Mouse (Mus musculus) kidney, adult 9 months (tissue): Measurements from ENCODE around the gene Uts2r.

Experiments used
- DNase-seq: peaks from one replicate; pipeline ENCODE4 v3.0.0; 2022

Uts2r gene

GRCm38 (mm10) chr11:121173203-121173602 lies 13.1 kb downstream of the Uts2r start:
- DNase-seq = no peak

- no peak for DNase-seq
These were observed 14.2 kb downstream of the Uts2r start for GRCm38 (mm10) chr11:121174234-121174633.

DNA sequence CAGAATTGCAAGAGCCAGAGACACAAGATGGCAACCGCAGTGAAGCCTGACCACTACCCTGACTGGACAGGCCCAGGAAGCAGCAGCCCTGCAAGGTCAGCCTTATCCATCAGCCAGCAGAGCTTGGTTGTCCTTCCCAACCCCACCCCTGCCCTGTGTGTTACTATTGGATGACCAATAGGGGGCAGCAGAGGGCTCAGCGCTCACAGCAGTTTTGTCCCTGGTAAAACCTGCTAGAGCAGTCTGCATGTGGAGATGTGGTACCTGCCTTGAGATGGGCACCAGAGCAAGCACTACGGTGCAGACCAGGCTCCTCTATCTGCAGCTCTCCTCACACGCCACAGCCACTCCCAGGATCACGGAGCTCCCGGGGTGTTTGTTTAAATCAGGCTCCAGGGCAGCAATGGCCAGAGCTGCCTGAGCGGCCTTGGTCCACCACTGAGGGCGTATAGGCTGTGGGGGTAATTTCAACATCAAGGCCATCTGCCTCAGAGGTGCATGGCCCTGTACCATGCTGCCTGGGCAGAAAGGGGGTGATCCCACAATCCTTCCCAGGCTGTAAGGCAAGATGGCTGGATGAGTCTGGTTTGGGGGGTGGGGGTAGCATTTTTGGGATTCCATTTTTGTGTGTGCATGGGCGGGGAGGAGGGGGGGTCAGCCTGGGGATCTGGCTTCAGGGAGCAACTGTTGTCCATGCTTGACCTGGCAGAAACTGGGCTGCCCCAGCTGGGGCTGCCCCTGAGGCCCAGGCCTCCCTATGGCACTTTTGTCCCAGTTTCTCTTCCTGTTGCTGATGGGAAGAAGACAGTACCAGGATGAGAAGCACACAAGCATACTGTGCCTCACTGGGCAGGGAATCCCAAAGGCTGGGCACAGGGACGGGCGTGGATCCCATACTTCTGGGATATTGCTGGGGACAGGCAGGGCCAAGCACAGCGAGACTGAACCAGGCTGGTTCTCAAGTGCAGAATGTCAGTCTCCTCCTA lies 16.5 kb downstream of the Uts2r start:
- DNase-seq = peak; percentile 53

DNA sequence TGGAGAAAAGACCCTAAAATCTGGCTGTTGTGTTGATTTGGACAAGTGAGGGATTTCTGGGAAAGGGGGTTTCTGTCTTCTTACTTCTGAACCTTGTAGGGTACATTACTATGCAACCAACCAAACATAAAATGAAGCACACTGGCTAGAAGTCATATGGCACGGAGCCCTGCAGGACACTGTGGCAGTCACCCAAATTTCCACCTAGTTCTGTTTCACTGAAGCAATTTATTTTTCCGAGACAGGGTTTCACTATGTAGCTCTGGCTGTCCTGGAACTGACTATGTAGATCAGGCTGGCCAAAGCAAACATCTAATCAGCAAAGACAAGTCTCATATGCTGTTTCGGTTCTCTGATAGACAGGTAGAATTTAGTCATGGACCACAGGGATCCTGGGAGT lies 29.6 kb downstream of the Uts2r start:
- peak; percentile 69 for DNase-seq

DNA sequence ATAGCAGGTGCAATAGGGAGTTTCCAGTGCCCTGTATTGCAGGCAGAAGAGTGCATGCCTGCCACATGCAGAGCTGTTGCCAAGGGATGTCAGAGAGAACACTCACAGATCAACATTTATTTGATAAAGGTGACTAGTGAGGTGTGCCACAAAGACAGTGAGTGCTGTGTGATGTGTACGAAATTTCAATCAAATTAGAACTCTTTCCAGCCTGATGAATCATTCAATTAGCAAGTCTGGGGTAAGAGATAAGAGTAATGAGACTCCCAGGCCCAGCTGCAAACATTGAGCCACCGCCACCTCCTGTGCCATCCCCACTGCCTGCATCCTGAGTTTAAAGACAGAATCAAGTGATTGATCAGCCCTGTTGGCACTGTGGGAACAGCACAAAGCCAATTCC lies 32.7 kb downstream of the Uts2r start:
- DNase-seq = no peak

- no peak for DNase-seq
These were observed 33.3 kb downstream of the Uts2r start for GRCm38 (mm10) chr11:121193415-121193814.

DNA sequence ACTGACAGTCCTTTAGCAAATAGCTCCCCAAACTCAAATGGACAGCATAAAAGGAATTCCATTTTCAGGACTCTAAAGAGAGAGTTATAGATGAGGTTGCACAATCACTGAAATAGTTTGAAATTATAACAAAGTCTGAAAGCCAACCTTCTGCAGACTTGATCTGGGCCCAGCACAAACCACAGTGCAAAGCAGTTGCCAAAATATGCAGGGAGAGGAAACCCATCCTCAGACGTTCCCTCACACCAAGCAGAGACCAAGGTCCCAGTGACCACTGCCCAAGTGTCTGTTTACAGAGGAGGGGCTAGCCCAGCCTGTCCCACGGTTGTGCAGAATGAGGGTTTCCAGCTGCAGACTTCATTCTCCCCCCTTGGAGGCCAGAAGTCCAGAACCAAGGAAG lies 38.6 kb downstream of the Uts2r start:
- no peak for DNase-seq

DNA sequence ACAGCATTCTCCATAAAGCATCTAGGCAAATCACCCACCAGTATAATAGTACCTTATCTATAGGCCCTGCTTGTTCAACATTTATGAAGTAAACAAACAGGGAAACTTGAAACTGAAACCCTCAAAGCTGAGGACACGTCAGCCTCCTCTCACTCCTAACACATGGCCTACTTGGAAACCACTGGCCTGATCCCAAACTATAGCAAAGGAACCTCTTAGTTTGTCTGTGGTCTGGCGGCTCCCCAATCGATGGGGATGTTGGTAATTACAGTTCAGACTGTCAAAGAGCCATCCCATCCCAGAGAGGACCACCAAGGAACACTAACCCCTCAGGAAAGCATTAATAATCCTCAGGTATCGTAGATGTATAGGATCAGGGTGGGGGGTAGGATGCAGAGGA lies 39.8 kb downstream of the Uts2r start:
- DNase-seq = no peak

DNA sequence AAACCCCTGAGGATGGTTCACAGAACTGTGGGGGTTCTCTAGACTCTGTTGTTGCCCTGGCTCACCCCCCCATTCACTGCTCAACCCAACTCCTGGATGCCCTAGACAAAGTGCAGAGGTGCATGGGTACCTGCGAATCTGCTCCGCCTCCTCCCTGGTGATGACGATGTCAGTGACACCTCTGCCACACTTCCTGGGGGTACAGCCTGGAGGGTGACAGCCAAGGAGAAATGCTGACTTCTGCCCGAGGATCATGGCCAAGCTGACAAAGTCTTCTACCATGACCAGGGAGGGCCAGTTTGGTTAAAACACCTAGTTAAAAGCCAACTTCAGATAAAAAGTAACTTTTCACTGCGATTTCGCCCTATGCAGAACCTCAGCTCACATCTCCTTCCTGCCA lies 40.7 kb downstream of the Uts2r start:
- DNase-seq = peak; percentile 81

GRCm38 (mm10) chr11:121201436-121202198 lies 41.5 kb downstream of the Uts2r start:
- DNase-seq = peak; percentile 81

- no peak for DNase-seq
These were observed 43.7 kb downstream of the Uts2r start for GRCm38 (mm10) chr11:121203859-121204160.

DNA sequence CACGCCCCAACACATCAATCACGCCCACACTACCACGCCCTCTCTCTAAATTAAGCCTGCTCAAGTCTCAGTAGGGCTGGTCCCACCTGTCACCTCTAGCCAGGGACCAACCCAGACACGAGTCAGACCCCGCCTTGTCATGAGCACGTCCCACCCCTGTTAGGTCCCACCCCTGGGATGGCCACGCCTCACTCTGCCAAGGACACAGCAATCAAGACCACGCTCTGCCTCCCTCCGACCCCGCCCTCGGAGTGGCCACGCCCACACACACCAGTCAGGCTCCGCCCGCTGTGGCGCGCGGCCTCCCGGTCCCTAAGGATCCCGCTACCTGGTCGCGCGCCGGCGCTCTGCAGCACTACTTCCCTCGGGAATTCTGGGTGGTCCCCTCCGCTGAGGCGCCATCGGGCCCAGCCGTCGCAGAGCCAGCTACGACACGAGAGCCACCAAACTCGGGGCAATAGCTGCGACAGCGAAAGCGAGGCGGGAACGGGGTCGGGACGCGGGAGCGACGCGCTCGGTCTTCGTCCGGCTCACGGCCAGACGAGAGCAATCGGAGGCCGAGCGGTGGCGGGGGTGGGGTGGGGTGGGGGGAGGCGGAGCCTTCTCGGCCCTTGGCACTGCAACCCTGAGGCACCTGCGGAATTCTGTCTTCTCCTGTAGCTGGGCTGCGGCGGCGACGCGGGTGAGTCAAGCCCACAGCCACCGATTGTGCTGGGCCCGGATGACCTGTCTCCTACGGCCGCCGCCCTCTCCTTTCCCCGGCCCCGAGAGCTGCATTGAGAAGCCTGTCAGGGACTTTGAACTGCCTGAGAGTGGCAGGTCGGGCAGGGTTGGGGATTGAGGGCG lies 44.3 kb downstream of the Uts2r start, which contains the start of the genes Hexdc and Ogfod3:
Hexdc (plus strand) TSS at position 273 of the 846 bp plus-strand sequence.
Ogfod3 (minus strand) TSS at position 551 of the 846 bp plus-strand sequence.
- peak; percentile 97 for DNase-seq
